Mouse (Mus musculus): ENCODE measurements at regions not wholly inside any gene's neighbourhood (a gene's known extent, or its start where the extent isn't known, plus 50 kb on each side); places are given as distances from the start of the nearest gene placed in this dataset.

DNA sequence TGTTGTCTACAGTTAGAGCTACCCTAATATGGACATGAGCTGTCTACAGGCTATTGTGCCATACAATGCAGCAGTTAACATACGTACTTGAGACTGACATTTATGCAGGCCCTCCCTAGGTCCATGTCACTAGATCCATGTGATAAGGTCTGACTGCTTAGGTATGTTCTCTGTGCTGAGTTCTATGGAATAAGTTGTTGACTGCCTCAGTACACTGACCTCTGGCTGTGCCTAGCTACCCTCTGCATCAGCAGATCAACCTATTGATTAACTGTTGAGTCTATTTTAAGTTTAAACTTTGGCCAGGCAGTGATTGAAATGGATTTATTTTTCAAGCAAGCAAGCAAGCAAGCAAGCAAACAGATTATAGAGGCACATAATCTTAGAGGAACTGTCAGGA, 57.0 kb upstream of the Cd28 start:
- TF ChIP-seq ZMIZ1 (IDR thresholded peaks at IDR 0.05; ENCODE audit: low read depth, low read length) (no peak), E2F4 (IDR thresholded peaks at IDR 0.05; ENCODE audit: borderline replicate concordance, low read depth, low read length) (no peak), CTCF (IDR thresholded peaks at IDR 0.05 in 2 of 3, conservative IDR thresholded peaks at IDR 0.05 in 1 of 3; ENCODE audit: control insufficient read depth in 1 of 3, insufficient read depth in 1 of 3, low read depth in 2 of 3, low read length in 3 of 3, poor library complexity in 1 of 3, severe bottlenecking in 1 of 3) (no peak), KAT2A (conservative IDR thresholded peaks at IDR 0.05; ENCODE audit: low read depth, low read length) (no peak), POLR2A (IDR thresholded peaks at IDR 0.05; ENCODE audit: control insufficient read depth in 1 of 2, insufficient read depth in 1 of 2, low read depth in 1 of 2, low read length in 2 of 2, poor library complexity in 1 of 2) (no peak), SIN3A (IDR thresholded peaks at IDR 0.05; ENCODE audit: low read length) (no peak), POLR2AphosphoS5 (IDR thresholded peaks at IDR 0.05; ENCODE audit: borderline replicate concordance, low read depth, low read length) (no peak), ZC3H11A (IDR thresholded peaks at IDR 0.05; ENCODE audit: low read depth, low read length) (no peak), EP300 (IDR thresholded peaks at IDR 0.05; ENCODE audit: low read depth in 1 of 2, low read length in 2 of 2) (no peak)
